Mouse (Mus musculus) stomach, postnatal 0 days (tissue): Measurements from ENCODE around the gene Eef2k. TPM values are rescaled to one million over a fixed set of nuclear protein-coding genes. Genes with fewer than 3 reads are reported as not detected.
A peak's percentile ranks its signal among the peaks of the same experiment; 100 is the strongest.

Experiments used
- ATAC-seq: fragments of 200-750 bp; cut with Nextera tagmentation; 2 replicates; pipeline ENCODE4 v1.8.0; 2017; ENCODE audit not compliant: low FRiP score, low TSS enrichment
- DNase-seq: peaks from one replicate; pipeline ENCODE4 v3.0.0-alpha.2; 2016; ENCODE audit warnings: low spot score
- H3K27ac ChIP-seq: fragments of 300-500 bp; sonication (generic); replicated peaks from 2 replicates; pipeline ENCODE4 v1.5.1; 2014; ENCODE audit warnings: mild to moderate bottlenecking, control low read depth
- H3K27me3 ChIP-seq: fragments of 300-500 bp; sonication (generic); 2 replicates; pipeline ENCODE4 v1.6.1; 2014; ENCODE audit warnings: low read length; ENCODE audit not compliant: control insufficient read depth, insufficient read depth
- H3K36me3 ChIP-seq: fragments of 300-500 bp; sonication (generic); 2 replicates; pipeline ENCODE4 v1.6.1; 2014; ENCODE audit warnings: low read length, mixed read lengths; ENCODE audit not compliant: control insufficient read depth, insufficient read depth
- H3K4me1 ChIP-seq: fragments of 300-500 bp; sonication (generic); replicated peaks from 2 replicates; pipeline ENCODE4 v1.6.1; 2014; ENCODE audit warnings: antibody characterized with exemption; ENCODE audit not compliant: control insufficient read depth, insufficient read depth
- H3K4me2 ChIP-seq: fragments of 300-500 bp; sonication (generic); replicated peaks from 2 replicates; pipeline ENCODE4 v1.6.1; 2014; ENCODE audit warnings: low read depth, mild to moderate bottlenecking, control low read depth, moderate library complexity
- H3K4me3 ChIP-seq: fragments of 300-500 bp; sonication (generic); 2 replicates; pipeline ENCODE4 v1.5.1; 2014; ENCODE audit warnings: low read depth, low read length, control low read depth
- H3K9ac ChIP-seq: fragments of 300-500 bp; sonication (generic); 2 replicates; pipeline ENCODE4 v1.6.1; 2014; ENCODE audit warnings: mild to moderate bottlenecking, low read length, control low read depth, mixed read lengths
- H3K9me3 ChIP-seq: fragments of 300-500 bp; sonication (generic); 2 replicates; pipeline ENCODE4 v1.6.1; 2016; ENCODE audit warnings: low read length; ENCODE audit not compliant: control insufficient read depth
- CTCF ChIP-seq: IDR thresholded peaks from 2 replicates; pipeline ENCODE4 v1.5.1; 2016; ENCODE audit warnings: antibody characterized with exemption, low read depth, mild to moderate bottlenecking, moderate library complexity
- EP300 ChIP-seq: optimal IDR thresholded peaks from 2 replicates; pipeline ENCODE3; 2016; ENCODE audit warnings: antibody characterized with exemption
- WGBS: fragments of 180-500 bp; shearing (Covaris S2); extraction: QIAGEN DNeasy Blood & Tissue Kit; methylation state at CpG from one replicate; pipeline ENCODE4 v1.1.7; 2014; 5-methylcytosine and 5-hydroxymethylcytosine counted together
- polyA plus RNA-seq: library from polyadenylated mRNA; unstranded; fragments of >200 nt; fragmentation: Nextera tagmentation; extraction: Ambion mirVana; gene quantifications from 2 replicates; pipeline ENCODE4 v1.2.1, GENCODE M21; 2015

Eef2k gene
- polyA plus RNA-seq, 1 experiment from 2014 or later: 42.0 TPM

DNA sequence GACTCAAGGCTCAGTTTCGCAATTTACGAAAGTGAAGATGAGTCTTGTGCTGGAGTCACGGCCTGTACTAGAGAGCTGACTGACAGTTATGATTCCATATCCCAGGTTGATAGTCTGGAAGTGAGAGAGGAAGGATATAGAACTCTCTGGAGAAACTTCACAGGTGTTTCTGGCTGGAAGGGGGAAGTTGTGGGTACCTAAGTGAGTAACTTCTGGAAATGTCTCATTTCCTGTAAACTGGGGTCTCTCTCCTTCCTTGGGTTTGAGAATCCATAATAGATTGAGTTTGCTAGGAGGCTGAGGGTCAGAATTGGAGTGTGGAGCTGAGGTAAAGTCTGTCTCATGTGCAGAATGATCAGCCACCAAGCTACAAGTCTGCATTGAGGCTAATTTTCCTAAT lies 7.5 kb downstream of the Eef2k start:
- Histone ChIP-seq H3K4me1 (peaks cover 7% of the 10 kb centered on the region; the same call in 1 of the 2 replicates), H3K27me3 (no peaks in the 10 kb centered on the region), H3K9ac (no peak overlapping the region), H3K9me3 (no peaks in the 10 kb centered on the region), H3K4me2 (no peak overlapping the region), H3K4me3 (no peak overlapping the region), H3K36me3 (0 out of 2 replicates have a peak, but pooled peaks cover 2% of the 10 kb centered on the region), H3K27ac (no peak overlapping the region)
- no peak for ATAC-seq
- 88% methylated on average over 3 of the region's 3 CpGs for WGBS
- DNase-seq: no peak
- no peak for TF ChIP-seq EP300
- TF ChIP-seq CTCF: no peak

DNA sequence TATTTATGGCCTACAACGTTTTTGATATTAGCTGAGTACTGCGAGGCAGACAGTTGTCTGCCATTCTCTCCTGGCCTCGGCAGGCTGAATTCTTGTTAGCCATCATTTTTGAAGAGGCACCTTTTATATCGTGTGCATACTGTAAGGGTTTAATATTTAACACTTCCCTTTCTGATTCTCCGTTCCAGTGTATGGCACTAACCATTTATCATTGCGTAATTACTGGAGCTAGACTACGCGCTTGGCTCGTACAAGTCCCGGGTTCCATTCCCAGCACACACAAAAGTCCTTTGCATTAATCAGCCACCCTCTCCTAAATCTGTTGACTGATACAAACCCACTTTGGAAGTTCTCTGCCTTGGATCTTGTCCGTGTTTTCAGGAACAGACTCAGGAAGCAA lies 17.2 kb downstream of the Eef2k start:
- no peak overlapping the region for H3K9ac ChIP-seq
- TF ChIP-seq CTCF: no peak
- no peak for TF ChIP-seq EP300
- no peaks in the 10 kb centered on the region for H3K9me3 ChIP-seq
- H3K36me3 ChIP-seq: peaks cover 7% of the 10 kb centered on the region; the same call in 1 of the 2 replicates
- peaks cover 10% of the 10 kb centered on the region for H3K4me1 ChIP-seq
- no peak overlapping the region for H3K27ac ChIP-seq
- no peak for ATAC-seq
- H3K4me2 ChIP-seq: no peak overlapping the region
- H3K4me3 ChIP-seq: no peak overlapping the region
- H3K27me3 ChIP-seq: no peaks in the 10 kb centered on the region
- no peak for DNase-seq
- 63% methylated on average over 11 of the region's 11 CpGs for WGBS

DNA sequence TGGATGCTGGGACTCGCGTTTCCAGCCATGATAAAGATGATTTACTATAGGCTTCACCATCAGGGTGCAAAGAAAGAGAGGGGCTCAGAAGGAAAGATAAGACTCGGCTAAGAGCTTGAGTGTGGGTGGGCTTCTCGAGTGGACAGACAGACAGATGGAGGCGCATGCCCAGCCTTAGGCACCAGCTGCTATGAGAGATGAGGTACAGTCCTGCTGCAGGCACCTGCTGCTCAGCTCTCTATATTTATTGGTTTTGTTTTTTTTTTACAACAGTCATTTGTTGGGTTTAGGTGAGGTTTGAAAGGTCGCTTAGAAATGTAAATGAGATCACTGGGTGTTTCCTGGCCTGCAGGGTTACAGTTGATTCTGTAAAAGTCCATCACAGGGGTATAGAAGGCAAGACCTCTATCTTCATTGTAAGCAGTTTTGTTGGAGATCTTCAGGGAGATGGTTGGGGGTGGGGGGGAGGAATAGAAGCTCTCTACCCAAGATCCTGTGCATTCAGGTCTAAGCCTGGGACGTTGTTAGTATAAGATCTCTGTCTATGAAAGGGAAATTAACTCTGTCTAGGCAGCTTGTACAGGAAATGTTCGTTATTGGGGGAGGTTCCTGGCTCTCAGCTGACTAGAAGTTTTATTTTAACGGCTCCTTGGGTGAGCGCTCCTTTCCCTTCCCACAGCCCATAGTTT lies 18.3 kb downstream of the Eef2k start:
- Histone ChIP-seq H3K27me3 (no peaks in the 10 kb centered on the region), H3K36me3 (peaks cover 7% of the 10 kb centered on the region; the same call in 1 of the 2 replicates), H3K4me1 (peaks cover 11% of the 10 kb centered on the region), H3K27ac (no peak overlapping the region), H3K4me3 (no peak overlapping the region), H3K9me3 (no peaks in the 10 kb centered on the region), H3K4me2 (no peak overlapping the region), H3K9ac (no peak overlapping the region)
- TF ChIP-seq CTCF: no peak
- TF ChIP-seq EP300: no peak
- DNase-seq (no peak), ATAC-seq (no peak)
- 46% methylated on average over 10 of the region's 10 CpGs for WGBS

DNA sequence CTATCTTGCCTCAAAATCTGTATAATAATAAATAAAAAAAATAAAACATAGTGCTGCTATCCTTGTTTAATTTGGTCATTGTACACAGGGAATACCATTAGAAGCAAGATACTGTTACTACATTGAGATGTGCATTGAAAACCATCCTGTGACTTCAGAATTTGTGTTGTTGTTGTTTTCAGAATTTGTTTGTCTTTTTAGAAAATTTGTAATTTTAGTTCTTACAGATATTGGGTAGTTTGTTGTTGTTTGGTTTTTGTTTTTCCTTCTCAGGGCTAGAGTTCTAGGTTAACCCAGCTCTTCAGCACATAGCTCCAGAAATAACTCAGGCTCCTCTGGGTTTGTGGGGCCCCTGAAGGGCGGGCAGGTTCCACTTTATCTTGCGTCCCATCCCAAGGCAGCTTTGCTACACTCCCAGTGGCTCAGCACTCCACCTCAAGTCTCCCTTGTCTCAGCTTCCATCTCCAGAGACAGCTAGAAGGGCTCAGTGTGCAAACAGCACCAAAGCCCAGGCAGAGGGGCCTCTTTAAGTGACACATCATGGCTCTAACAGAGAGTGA lies 18.9 kb downstream of the Eef2k start:
- no peaks in the 10 kb centered on the region for H3K27me3 ChIP-seq
- H3K36me3 ChIP-seq: peaks cover 7% of the 10 kb centered on the region; the same call in 1 of the 2 replicates
- H3K27ac ChIP-seq: no peak overlapping the region
- peaks cover 11% of the 10 kb centered on the region for H3K4me1 ChIP-seq
- 44% methylated on average over 2 of the region's 2 CpGs for WGBS
- no peak overlapping the region for H3K4me3 ChIP-seq
- no peak overlapping the region for H3K9ac ChIP-seq
- H3K4me2 ChIP-seq: no peak overlapping the region
- no peaks in the 10 kb centered on the region for H3K9me3 ChIP-seq
- no peak for ATAC-seq
- TF ChIP-seq CTCF: no peak
- no peak for TF ChIP-seq EP300
- DNase-seq: no peak

DNA sequence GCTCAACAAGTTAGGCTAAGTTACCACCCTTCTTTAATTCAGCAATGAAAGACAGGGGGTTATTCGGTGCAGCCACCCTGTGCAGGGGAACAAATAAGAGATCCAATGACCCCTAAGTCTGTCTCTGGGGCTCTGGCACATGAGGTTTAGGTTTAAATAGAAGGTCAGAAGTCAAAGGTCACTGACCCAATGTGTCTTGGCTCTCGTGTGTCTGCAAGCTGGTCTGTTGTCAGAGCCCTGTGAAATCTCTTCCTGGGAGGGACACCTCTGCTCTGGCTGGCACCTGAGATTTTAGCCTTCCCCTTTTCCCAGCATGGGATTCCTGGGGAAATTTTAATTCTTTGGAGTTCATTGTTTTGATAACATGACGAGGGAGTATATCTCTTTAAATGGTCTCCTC lies 19.6 kb downstream of the Eef2k start:
- peak overlapping the region; percentile 69; the same call in 1 of the 2 replicates for H3K27ac ChIP-seq
- H3K4me1 ChIP-seq: peaks cover 11% of the 10 kb centered on the region
- H3K4me3 ChIP-seq: no peak overlapping the region
- H3K4me2 ChIP-seq: no peak overlapping the region
- peaks cover 7% of the 10 kb centered on the region; the same call in 1 of the 2 replicates for H3K36me3 ChIP-seq
- no peaks in the 10 kb centered on the region for H3K27me3 ChIP-seq
- DNase-seq (no peak), ATAC-seq (no peak)
- no peak overlapping the region for H3K9ac ChIP-seq
- WGBS: 37% methylated on average over 3 of the region's 3 CpGs
- H3K9me3 ChIP-seq: no peaks in the 10 kb centered on the region
- no peak for TF ChIP-seq CTCF
- TF ChIP-seq EP300: no peak

DNA sequence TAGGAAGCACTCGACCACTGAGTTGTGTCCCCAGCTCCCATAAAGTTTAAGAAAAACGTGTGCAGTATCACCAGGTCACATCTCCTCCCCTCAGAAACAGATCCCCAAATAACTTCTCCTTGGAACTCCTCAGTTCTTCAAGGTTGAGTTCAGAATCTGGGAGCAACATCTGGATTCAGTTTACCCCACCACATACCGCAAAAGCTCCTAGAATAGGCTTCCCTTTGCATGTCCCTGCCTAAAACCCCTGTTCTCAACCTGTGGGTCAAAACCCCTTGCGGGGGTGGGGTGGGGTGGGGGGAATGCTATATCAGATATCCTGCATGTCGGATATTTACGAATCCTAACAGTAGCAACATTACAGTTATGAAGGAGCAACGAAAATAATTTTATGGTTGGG lies 20.0 kb downstream of the Eef2k start:
- DNase-seq (no peak), ATAC-seq (no peak)
- peak overlapping the region; percentile 69 for H3K27ac ChIP-seq
- TF ChIP-seq CTCF (no peak), EP300 (no peak)
- no peaks in the 10 kb centered on the region for H3K9me3 ChIP-seq
- H3K4me1 ChIP-seq: peaks cover 11% of the 10 kb centered on the region
- peaks cover 7% of the 10 kb centered on the region; the same call in 1 of the 2 replicates for H3K36me3 ChIP-seq
- WGBS: 61% methylated on average over 7 of the region's 7 CpGs
- no peak overlapping the region for H3K4me3 ChIP-seq
- no peaks in the 10 kb centered on the region for H3K27me3 ChIP-seq
- no peak overlapping the region for H3K4me2 ChIP-seq
- H3K9ac ChIP-seq: no peak overlapping the region
